Mouse (Mus musculus) hindbrain, embryonic 11.5 days (tissue): Measurements from ENCODE around the gene Kctd20. TPM values are rescaled to one million over a fixed set of nuclear protein-coding genes. Genes with fewer than 3 reads are reported as not detected.

Experiments used
- ATAC-seq: fragments of 200-750 bp; cut with Nextera tagmentation; 2 replicates; pipeline ENCODE4 v1.8.0; 2017; ENCODE audit warnings: mild to moderate bottlenecking, moderate TSS enrichment, moderate library complexity; ENCODE audit not compliant: low FRiP score
- DNase-seq: peaks from one replicate; pipeline ENCODE4 v3.0.0-alpha.2; 2015; ENCODE audit warnings: low spot score
- H3K27ac ChIP-seq: fragments of 300-500 bp; sonication (generic); 2 replicates; pipeline ENCODE4 v1.5.1; 2014; ENCODE audit warnings: mild to moderate bottlenecking, low read depth, low read length
- H3K27me3 ChIP-seq: fragments of 300-500 bp; sonication (generic); 2 replicates; pipeline ENCODE4 v1.6.1; 2014; ENCODE audit warnings: mild to moderate bottlenecking, low read length, moderate library complexity, mixed read lengths; ENCODE audit not compliant: control insufficient read depth, insufficient read depth
- H3K36me3 ChIP-seq: fragments of 300-500 bp; sonication (generic); 2 replicates; pipeline ENCODE4 v1.6.1; 2014; ENCODE audit warnings: mild to moderate bottlenecking, low read length, moderate library complexity, mixed read lengths; ENCODE audit not compliant: control insufficient read depth, insufficient read depth
- H3K4me1 ChIP-seq: fragments of 300-500 bp; sonication (generic); replicated peaks from 2 replicates; pipeline ENCODE4 v1.6.1; 2014; ENCODE audit warnings: low read length, mixed read lengths; ENCODE audit not compliant: control insufficient read depth, insufficient read depth
- H3K4me2 ChIP-seq: fragments of 300-500 bp; sonication (generic); replicated peaks from 2 replicates; pipeline ENCODE4 v1.6.1; 2014; ENCODE audit warnings: mild to moderate bottlenecking, low read depth, low read length
- H3K4me3 ChIP-seq: fragments of 300-500 bp; sonication (generic); 2 replicates; pipeline ENCODE4 v1.5.1; 2014; ENCODE audit warnings: low read depth, low read length
- H3K9ac ChIP-seq: fragments of 300-500 bp; sonication (generic); 2 replicates; pipeline ENCODE4 v1.6.1; 2014; ENCODE audit warnings: low read depth, low read length
- H3K9me3 ChIP-seq: fragments of 300-500 bp; sonication (generic); 2 replicates; pipeline ENCODE4 v1.6.1; 2016; ENCODE audit warnings: low read length; ENCODE audit not compliant: control insufficient read depth
- WGBS: fragments of 180-500 bp; shearing (Covaris S2); extraction: QIAGEN DNeasy Blood & Tissue Kit; methylation state at CpG from one replicate; pipeline ENCODE4 v1.1.7; 2014; 5-methylcytosine and 5-hydroxymethylcytosine counted together
- polyA plus RNA-seq: library from polyadenylated mRNA; unstranded; fragments of >200 nt; fragmentation: Nextera tagmentation; extraction: Ambion mirVana; gene quantifications from 2 replicates; pipeline ENCODE4 v1.2.1, GENCODE M21; 2014

Kctd20 gene
- polyA plus RNA-seq, 1 experiment from 2014 or later = 81.7 TPM

GRCm38 (mm10) chr17:28940776-28941555 is 10.8 kb upstream of the Kctd20 start:
- no peak overlapping the region for H3K27ac ChIP-seq
- no peaks in the 10 kb centered on the region for H3K27me3 ChIP-seq
- no peak overlapping the region for H3K9ac ChIP-seq
- no peak overlapping the region for H3K4me3 ChIP-seq
- WGBS = 91% methylated on average over 25 of the region's 25 CpGs
- H3K9me3 ChIP-seq = no peaks in the 10 kb centered on the region
- no peaks in the 10 kb centered on the region for H3K36me3 ChIP-seq
- DNase-seq (no peak), ATAC-seq (no peak)
- H3K4me2 ChIP-seq = no peak overlapping the region
- H3K4me1 ChIP-seq = no peaks in the 10 kb centered on the region

- WGBS = 87% methylated on average over 10 of the region's 11 CpGs
- H3K4me3 ChIP-seq = no peak overlapping the region
- no peaks in the 10 kb centered on the region for H3K36me3 ChIP-seq
- H3K4me2 ChIP-seq = no peak overlapping the region
- no peak overlapping the region for H3K9ac ChIP-seq
- ATAC-seq = no peak
- H3K4me1 ChIP-seq = no peaks in the 10 kb centered on the region
- DNase-seq = no peak
- no peak overlapping the region for H3K27ac ChIP-seq
- no peaks in the 10 kb centered on the region for H3K27me3 ChIP-seq
- no peaks in the 10 kb centered on the region for H3K9me3 ChIP-seq
Measured at GRCm38 (mm10) chr17:28942101-28942500, 9.6 kb upstream of the Kctd20 start.

GRCm38 (mm10) chr17:28943740-28944139 is 8.0 kb upstream of the Kctd20 start, which contains the start of gene Pxt1:
TSS of gene Pxt1 (minus strand) at chr17:28943840.
- no peak for ATAC-seq
- 91% methylated on average over 7 of the region's 7 CpGs for WGBS
- H3K36me3 ChIP-seq = no peaks in the 10 kb centered on the region
- no peak within 1 kb of the TSS for H3K4me3 ChIP-seq
- no peaks in the 10 kb centered on the region for H3K27me3 ChIP-seq
- no peak within 1 kb of the TSS for H3K27ac ChIP-seq
- no peak within 1 kb of the TSS for H3K9ac ChIP-seq
- H3K9me3 ChIP-seq = no peaks in the 10 kb centered on the region
- no peak for DNase-seq
- H3K4me2 ChIP-seq = no peak within 1 kb of the TSS
- no peaks in the 10 kb centered on the region for H3K4me1 ChIP-seq

GRCm38 (mm10) chr17:28944481-28944880 is 7.3 kb upstream of the Kctd20 start:
- no peak overlapping the region for H3K27ac ChIP-seq
- H3K4me2 ChIP-seq = no peak overlapping the region
- no peak overlapping the region for H3K9ac ChIP-seq
- no peaks in the 10 kb centered on the region for H3K27me3 ChIP-seq
- ATAC-seq = no peak
- no peaks in the 10 kb centered on the region for H3K36me3 ChIP-seq
- H3K4me1 ChIP-seq = no peaks in the 10 kb centered on the region
- H3K9me3 ChIP-seq = no peaks in the 10 kb centered on the region
- H3K4me3 ChIP-seq = no peak overlapping the region
- 96% methylated on average over 7 of the region's 7 CpGs for WGBS
- DNase-seq = no peak

- Histone ChIP-seq H3K4me1 (no peaks in the 10 kb centered on the region), H3K27ac (no peak overlapping the region), H3K9me3 (no peaks in the 10 kb centered on the region), H3K36me3 (no peaks in the 10 kb centered on the region), H3K4me3 (no peak overlapping the region), H3K27me3 (no peaks in the 10 kb centered on the region), H3K9ac (no peak overlapping the region), H3K4me2 (no peak overlapping the region)
- WGBS = 92% methylated on average over 19 of the region's 19 CpGs
- DNase-seq (no peak), ATAC-seq (no peak)
Measured at GRCm38 (mm10) chr17:28947011-28947939, 4.5 kb upstream of the Kctd20 start.

GRCm38 (mm10) chr17:28948661-28949060 is 3.1 kb upstream of the Kctd20 start:
- Histone ChIP-seq H3K9me3 (no peaks in the 10 kb centered on the region), H3K4me1 (0 out of 2 replicates have a peak, but pooled peaks cover 3% of the 10 kb centered on the region), H3K27ac (no peak overlapping the region), H3K27me3 (no peaks in the 10 kb centered on the region), H3K4me2 (no peak overlapping the region), H3K4me3 (no peak overlapping the region), H3K36me3 (no peaks in the 10 kb centered on the region), H3K9ac (no peak overlapping the region)
- DNase-seq (no peak), ATAC-seq (no peak)
- 70% methylated on average over 4 of the region's 4 CpGs for WGBS

GRCm38 (mm10) chr17:28950751-28951150 is 999 bp upstream of the Kctd20 start:
- H3K36me3 ChIP-seq = no peaks in the 10 kb centered on the region
- 83% methylated on average over 4 of the region's 4 CpGs for WGBS
- DNase-seq (no peak), ATAC-seq (no peak)
- no peak overlapping the region for H3K4me2 ChIP-seq
- no peak overlapping the region for H3K4me3 ChIP-seq
- no peaks in the 10 kb centered on the region for H3K9me3 ChIP-seq
- no peaks in the 10 kb centered on the region for H3K27me3 ChIP-seq
- peaks cover 4% of the 10 kb centered on the region; the same call in 1 of the 2 replicates for H3K4me1 ChIP-seq
- no peak overlapping the region for H3K27ac ChIP-seq
- H3K9ac ChIP-seq = no peak overlapping the region

GRCm38 (mm10) chr17:28953251-28953650 is 1.5 kb downstream of the Kctd20 start:
- Histone ChIP-seq H3K4me1 (peaks cover 4% of the 10 kb centered on the region; the same call in 1 of the 2 replicates), H3K27ac (no peak overlapping the region), H3K36me3 (0 out of 2 replicates have a peak, but pooled peaks cover 2% of the 10 kb centered on the region), H3K4me3 (peak overlapping the region; percentile 72), H3K4me2 (peak overlapping the region; percentile 85), H3K9me3 (no peaks in the 10 kb centered on the region), H3K9ac (peak overlapping the region; percentile 83), H3K27me3 (no peaks in the 10 kb centered on the region)
- peak; percentile 25 for DNase-seq
- ATAC-seq = no peak
- WGBS = 40% methylated on average over 9 of the region's 9 CpGs
